Mouse (Mus musculus) neutrophil, adult 5-6 weeks (primary cell): Measurements from ENCODE around the gene Naa25. TPM values are rescaled to one million over a fixed set of nuclear protein-coding genes. Genes with fewer than 3 reads are reported as not detected.
A peak's percentile ranks its signal among the peaks of the same experiment; 100 is the strongest.

Experiments used
- ATAC-seq: fragments of 151-379, 151-347 bp; 2 replicates; pipeline ENCODE4 v1.8.0; 2017; ENCODE audit warnings: mild to moderate bottlenecking, moderate TSS enrichment; ENCODE audit not compliant: insufficient number of reproducible peaks, poor library complexity, low FRiP score, severe bottlenecking; ENCODE audit errors: extremely low read depth
- total RNA-seq: library from RNA; stranded (forward); fragments of 200-1000 nt; gene quantifications from 2 replicates; pipeline ENCODE4 v1.2.3, GENCODE M21; 2017

The Naa25 gene
- total RNA-seq, 1 experiment from 2014 or later, result 31.0 TPM

DNA sequence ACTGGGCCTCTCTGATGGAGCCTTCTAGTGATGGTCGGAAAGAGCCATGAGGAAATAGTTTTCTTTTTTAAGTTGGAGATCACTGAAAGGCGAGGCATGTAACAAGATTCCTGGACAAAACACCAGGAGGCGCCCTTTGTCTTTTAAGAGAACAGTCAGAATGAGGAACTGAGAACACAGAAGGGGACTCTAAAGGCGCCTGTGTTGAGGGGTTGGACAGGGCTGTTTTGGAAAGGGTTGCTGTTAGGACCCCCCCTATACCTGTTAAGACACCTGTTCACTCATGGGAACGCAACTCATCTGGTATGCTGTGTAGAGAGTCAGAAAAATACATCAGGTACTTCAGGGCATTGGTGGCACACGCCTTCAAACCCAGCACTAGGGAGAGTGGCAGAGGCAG lies 52.2 kb downstream of the Naa25 start:
- ATAC-seq, result peak; percentile 41

DNA sequence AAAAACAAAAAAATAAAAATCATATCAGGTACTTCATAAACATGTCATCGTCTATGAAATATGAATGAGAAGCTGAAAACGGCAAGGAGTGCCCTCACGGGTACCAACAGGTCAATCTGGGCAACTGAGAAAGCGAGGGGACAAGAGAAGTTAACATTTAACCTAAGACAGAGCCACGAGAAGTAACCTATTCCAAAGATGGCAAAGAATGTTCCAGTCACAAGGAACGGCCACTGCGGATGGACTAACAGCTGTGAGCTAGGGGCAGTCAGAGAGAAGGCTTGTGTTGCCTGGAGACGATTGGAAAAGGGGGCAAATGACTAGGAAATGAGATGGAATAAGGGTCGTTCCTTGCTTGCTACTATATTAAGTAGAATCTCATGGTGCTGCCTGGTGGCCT lies 52.7 kb downstream of the Naa25 start:
- ATAC-seq, result no peak

DNA sequence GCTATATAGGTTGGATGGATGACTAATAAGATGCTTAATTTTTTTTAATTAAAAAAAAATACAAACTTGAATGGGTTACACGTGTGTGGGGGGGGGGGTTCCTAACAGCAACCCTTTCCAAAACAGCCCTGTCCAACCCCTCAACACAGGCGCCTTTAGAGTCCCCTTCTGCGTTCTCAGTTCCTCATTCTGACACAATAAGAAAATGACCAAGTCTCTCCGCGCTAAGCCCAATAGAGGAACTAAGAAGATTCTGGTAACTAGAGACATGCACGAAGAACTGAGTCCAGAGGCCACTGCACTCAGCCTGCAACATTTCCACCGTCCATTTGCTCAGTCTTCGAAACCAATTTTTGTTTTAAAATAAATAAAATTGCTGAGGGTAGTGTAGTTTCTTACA lies 53.5 kb downstream of the Naa25 start:
- ATAC-seq, result peak; percentile 51

DNA sequence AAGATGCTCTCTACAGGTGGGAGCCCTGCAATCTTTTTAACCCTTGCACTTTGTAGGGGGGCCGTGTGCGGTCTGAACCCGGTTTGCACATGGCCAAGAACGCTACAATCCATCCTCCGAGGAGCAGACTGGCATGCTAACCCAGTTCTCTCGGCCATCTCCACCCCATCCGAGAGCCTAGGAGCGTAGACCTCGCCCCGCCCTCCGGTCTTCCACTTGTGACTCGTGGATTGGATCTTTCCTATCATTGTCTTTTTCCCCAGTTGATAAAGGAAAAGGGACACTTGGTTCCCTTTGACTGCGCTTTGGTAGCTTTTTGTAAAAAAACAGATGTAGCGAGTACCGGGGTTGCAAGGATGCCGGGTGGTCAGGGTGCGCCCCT lies 53.9 kb downstream of the Naa25 start, which contains the start of gene Tmem116:
Gene Tmem116, plus strand, starts transcription at position 250 of the 382 bp plus-strand sequence.
- ATAC-seq, result no peak

DNA sequence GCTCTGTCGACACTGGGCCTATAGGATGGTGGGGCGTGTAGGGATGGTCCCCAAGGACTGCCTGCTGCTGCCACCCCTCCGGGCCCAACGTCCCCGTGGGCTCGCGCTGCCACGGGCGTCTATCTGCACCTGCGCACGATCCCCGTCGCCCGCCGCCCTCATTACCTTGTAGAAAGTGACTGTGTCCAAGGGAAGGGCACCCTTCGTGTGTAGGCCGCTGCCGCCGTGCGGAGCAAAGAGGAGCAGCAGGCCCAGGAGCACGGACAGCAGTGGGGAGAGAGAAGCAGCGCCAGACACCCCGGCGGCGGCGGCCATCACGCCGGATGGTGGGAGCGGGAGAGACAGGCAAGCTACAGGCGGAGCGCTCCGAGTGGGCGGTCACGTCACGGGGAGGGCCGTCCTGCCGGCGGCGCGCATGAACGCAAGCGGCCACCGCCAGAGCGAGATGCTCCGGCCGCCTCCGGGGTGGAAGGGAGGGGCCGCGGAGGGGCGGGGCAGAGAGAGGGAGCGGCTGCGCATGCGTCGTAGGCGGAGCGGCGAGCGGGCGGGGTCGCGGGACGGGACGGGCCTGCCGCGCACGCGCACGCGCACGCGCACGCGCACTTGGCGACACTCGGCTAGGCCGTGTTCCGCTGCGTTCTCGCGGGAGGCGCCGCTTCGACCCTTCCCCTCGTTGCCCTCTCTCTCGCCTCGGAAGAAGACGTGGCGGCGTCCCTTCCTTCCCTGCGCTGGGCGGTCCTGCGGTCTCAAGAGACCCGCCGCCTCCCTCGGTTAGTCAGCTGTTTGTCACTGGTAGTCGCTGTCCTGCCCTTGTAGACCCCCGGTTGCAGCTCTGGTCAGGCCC lies 54.5 kb downstream of the Naa25 start, which contains the start of gene Erp29:
Gene Erp29, minus strand, starts transcription at position 481 of the 844 bp plus-strand sequence.
- peak; percentile 78 for ATAC-seq

DNA sequence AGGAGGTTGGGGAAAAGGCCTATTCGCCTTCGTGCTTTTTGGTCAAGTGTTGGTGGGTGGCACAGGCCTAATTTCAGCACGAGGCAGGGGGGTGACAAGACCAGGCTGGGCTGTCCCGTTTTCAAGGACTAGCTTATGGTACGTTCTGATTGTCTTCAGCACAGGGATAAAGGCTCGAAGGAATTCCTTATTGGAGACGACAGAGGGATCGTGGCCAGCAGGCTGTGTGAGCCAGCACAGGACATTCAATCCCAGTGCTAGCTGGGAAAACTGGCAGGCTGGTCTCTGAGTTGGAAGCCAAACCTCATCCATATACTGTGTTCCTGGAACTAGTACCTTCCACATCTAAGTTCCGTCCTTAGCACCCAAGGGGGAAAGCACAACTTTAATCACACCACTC lies 55.2 kb downstream of the Naa25 start:
- no peak for ATAC-seq

DNA sequence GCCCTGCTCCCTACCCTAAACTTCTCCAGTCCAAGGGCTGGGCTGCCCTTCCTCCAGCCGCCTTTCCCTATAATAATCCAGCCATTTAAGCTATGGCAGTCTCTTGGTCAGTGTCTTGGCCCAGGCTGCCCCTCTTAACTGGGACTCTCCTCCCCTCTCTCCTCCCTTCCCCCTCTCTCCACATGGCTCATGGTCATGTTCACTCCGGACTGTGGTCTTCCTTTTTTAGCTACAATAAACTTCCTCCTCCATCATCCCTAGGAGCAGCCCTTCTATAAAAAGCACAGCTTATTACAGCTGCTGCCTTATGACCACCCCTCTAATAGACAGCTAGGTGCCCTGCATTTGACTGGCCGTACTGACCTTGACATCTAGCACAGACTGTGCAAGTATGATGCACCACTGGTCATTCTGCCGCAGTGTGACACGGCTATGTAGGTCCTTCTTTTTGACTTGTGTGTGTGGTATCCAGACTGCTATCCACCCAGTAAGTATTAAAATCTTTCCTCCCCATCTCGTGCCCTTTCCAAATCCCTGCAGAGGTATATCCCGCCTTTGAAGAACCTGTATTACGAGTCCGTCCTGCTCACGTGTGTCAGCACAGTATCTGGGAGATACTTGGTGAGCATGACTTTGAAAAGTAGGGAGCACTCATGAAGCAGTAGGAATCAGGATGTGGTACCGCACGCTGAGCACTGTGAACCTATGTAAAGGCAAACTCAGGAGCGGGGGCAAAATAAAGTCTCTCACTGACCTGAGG lies 56.2 kb downstream of the Naa25 start:
- no peak for ATAC-seq

DNA sequence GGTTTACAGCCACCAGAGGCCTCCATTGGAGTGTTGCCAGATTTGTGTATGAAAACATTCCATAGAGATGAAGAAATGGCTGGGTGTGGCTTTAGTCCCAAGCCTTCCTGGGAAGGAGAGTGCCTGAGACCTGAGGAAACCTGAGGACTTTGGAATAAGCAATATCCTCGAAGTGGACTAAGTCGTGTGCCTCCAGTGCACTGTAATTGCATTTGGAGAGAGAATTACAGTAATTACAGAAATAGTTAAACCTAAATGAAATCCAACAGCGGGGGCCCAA lies 56.7 kb downstream of the Naa25 start:
- no peak for ATAC-seq

DNA sequence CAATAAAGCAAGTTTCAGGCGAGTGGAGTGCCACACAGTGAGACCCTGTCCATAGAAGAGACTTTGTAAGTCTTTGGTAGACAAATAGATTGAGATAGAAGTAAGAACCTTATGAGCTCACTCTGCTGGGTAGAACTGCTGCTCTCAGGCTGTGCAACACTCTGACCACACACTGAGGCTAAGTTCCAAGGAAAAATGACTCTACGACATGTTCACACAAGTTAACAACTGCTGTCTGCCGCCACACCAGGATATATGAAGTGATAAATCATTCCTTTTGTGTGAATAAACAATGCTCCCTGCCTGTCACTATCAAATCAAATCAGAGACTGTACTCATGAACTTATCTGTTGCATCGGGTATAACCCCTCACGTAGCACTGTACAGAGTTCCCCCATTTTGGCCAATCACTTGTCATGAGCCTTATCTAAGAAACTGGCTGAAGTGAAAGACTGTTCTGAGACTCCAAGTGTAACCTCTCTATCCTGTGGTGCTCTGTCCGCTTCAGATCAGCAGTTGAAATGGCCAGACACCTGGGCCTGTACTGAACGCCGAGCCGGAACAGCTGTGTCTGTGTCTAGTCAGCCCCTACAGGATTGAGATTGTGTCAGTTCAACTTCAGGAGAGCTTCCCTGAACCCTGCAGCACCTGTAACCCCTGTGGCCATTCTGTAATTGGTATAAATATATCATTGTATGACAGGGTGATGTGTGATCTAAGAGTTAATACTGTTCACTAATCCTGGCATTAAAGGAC lies 58.0 kb downstream of the Naa25 start:
- ATAC-seq, result no peak

DNA sequence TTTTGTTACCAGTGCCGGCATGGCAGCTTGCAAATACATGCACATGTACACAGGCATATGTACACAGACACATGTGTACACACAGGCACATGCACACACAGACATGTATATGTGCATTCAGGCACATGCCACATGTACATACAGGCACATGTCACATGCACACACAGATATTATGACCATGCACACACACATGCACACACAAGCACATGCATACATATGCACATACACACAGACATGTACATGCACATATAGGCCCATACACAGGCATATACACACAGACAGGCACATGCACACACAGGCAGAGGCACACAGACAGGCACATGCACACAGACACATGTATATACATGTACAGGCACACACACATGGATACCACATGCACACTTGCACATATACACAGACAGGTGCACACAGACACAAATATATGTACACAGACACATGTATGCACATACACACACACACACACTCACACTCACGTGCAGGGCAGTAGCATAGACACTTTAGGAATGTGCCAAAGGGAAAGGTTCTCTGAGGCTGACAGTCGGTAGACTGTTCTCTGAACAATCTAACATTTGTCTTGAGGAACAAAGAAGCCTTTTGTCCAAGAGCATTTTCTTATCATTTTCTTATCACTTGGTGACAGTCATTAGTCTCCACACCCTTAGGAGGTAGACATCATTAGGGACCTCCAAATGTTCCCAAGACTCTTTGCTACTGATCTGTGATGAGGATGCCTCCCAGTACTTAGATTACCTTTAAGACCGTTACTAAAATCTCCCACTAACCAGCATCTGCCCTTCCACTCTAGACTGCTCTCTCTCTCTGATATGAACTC lies 63.8 kb downstream of the Naa25 start:
- no peak for ATAC-seq

DNA sequence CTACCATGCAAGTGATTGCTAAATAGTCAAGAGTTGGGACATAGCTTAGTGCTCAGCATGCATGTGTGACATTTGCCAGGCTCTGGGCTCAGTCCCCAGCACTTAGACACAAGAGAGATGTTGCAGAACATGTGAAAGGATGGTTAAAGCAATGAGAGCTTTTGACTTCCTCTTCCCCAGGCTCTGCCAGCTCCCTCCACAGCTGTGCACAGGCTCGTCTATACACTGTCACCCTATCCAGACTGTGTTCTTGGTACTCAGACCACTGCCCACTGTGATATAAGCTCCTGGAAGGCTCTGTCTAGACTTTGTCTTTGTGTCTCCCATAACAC lies 64.4 kb downstream of the Naa25 start:
- ATAC-seq, result no peak

DNA sequence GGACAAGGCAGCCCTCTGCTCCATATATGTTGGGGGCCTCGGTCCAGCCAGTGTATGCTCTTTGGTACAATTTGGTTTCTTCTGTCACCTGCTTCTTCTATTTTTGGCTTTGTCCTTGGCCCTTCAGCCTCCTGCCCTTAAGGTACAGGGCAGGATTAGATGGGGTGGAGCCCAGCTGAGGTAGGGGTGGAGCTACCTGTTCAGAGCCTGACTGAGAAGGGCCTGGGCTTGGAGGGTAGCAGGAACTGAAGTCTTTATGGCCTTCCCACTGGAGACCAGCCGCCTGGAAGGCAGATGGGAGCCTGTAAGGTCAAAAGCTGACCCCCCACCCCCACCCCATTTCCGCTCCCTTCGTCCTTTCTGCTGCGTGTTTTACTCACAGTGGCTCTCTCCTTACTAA lies 65.2 kb downstream of the Naa25 start:
- ATAC-seq, result no peak

DNA sequence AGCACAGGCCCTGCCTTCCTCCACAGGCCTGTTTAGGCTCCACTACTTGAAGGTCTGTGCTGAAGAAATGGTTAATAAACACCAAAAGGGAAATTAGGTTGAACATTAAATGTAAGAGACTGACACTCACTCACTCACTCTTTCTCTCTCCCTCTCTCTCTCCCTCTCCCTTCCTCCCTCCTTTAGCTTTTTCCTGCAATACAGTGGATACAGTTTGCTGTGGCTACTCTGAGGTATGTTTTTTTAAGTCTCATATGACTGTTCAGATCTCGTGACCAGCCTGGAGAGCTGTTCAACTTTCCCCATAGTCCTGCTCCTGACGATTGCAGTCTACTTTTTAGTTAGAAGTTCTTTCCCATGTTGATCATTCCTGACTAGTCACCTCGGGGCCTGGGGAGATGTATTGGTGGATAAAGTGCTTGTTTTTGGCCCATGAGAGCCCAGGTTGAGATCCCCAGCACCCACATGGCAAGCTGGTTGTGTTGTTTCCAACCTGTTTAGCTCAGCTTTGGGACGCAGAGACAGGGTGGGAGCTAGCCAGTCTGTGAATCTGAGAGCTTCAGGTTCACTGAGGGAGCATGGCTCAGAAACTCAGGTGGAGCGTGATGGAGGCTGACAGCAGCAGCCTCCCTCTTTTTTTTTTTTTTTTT lies 66.0 kb downstream of the Naa25 start:
- ATAC-seq, result no peak

DNA sequence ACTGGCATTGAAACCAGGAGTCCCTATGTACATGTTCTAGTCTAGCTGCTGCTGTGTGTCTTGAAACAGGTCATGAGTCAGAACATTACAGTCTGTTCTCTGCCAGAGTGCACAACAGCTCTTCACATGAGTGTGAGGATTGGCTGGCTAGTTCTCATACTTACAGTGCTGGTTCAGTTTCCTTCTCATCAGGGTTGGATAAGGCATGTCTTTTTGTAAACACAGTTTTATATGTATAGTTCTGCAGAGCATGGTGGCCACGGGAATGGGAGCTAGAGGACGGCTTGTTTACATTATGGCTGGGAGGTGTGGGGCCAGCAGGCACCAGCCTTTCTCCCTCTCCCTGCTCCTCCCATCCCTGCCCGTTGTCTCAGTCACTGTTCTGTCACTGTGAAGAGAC lies 71.8 kb downstream of the Naa25 start:
- no peak for ATAC-seq

DNA sequence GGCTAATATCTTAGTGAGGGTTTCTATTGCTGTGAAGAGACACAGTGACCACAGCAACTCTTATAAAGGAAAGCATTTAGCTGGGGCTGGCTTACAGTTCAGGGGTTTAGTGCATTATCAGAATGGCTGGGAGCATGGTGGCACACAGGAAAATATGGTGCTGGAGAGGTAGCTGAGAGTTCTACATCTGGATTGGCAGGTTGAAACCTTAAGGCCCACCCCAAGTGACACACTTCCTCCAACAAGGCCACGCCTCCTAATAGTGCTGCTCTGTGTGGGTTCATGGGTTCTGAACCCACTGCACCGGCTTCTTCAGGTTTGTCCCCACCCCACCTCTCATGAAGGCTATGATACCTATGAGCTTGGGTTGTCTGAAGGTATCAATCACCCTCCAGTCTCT lies 74.7 kb downstream of the Naa25 start:
- ATAC-seq, result no peak

DNA sequence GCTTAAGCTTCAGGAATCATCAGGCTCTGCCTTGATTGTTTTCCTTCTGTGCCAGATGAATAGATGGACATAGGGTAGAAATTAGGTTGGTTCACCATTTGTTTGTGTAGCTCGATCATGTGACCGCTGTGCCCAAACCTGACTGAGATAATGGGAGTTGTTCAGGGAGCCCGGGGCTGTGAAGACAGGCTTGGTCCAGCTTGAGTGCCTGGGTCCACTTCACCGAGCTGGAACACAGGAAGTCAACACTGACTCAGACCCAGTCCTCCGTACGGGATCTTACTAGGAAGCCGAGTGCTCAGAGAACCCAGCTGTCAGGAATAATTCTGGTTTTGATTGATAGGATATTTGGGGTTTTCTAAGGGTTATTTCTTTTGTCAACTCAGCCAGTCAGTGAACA lies 76.9 kb downstream of the Naa25 start:
- ATAC-seq, result no peak

DNA sequence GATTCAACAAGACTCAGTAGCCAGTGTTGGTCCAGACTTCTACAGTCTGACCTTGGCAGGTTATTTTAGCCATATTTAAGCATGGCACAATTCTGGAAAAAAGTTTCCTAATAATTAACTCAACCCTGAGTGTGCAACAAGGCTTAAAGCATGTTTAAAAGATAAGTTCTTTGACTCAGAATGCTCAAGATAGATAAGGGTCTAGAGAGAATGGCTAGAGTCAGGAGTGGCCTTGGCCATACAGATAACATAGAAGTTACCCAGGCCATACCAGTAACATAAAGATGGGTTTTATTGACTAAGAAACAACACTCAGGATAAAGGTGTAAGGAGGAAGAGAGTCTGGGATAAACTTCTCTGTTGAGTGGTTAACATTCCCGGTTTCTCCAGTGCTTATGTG lies 78.3 kb downstream of the Naa25 start:
- no peak for ATAC-seq

DNA sequence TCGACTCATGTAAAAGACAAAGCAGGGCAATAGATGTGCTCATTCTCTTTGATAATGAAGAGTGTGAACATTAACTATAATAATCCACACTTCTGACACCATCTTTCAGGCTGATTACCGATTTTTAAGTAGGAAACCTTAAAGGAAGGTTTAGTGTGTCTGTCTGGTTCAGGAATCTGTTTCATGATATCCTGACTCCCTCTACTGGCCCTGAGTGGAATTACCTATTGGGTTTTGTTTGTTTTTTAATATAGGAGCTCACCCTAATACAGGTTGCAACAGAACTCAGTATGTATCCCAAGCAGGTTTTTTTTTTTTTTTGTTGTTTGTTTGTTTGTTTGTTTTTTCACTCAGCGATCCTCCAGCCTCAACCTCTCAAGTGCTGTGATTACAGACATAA lies 79.9 kb downstream of the Naa25 start:
- ATAC-seq, result peak; percentile 78

DNA sequence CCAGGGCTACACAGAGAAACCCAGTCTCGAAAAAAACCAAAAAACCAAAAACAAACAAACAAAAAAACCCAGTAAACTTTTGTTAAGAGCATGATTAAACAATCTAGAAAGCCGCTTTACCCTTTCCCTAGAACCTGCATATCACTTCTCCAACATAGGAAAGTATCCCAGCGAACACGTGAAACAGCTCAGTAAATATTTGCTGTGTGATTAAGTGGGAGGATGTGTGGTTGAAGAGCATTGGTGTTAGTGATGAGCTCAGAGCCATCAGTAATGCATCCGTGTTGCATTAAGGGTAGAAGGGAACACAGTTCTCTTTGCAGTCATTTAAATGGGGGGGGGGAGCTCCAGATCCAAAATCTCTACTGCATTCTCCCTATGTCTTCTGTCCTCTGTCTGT lies 87.1 kb downstream of the Naa25 start:
- no peak for ATAC-seq
